13 mouse cellular contexts compared by ENCODE assay signal in the genomic region with DNA sequence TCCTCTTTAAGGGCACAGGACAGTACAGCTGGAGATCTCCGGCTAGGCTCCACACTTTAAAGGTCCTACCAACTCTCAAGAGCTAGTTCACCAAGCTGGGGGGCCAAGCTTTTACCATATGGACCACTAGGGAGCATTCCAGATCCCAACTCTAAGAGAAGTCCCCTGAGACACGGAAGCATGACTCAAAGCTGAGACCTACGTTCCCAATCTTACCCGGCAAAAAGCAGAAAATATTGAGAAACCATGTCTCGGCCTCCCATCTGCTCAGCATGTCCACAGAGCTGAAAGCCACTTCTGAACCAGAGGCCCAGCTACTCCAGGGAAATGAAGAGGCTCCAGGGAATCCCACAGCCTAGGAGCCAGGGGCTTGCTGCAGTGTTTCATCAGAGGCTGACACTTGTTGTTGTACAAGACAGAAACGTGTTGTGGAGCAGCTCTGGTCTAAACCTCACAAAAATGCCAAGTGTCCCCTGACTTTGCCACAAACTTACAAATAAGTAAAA.
"Had no signal": no experiment of that assay in that cellular context is flagged by ENCODE, and none has a peak within 500 bp of the region (broad histone marks: within the 10 kb centered on the region; RNA-seq: fewer than 3 reads in every experiment).

No protein-coding gene starts in this region.

- DNase-seq: kidney, postnatal 25 days; liver; liver, embryonic 13.5 days; right cerebral cortex, adult 18-20 months; right cerebral cortex, postnatal 25 days had no signal

- H3K27ac ChIP-seq: kidney, embryonic 15.5 days; limb, embryonic 12.5 days; liver, embryonic 13.5 days; lung, embryonic 15.5 days; midbrain, embryonic 13.5 days; neural tube, embryonic 15.5 days; stomach, embryonic 15.5 days had no signal

- H3K4me3 ChIP-seq: kidney, embryonic 15.5 days; limb, embryonic 12.5 days; liver, embryonic 13.5 days; lung, embryonic 15.5 days; midbrain, embryonic 13.5 days; myocyte; neural tube, embryonic 15.5 days; stomach, embryonic 15.5 days had no signal

- H3K9me3 ChIP-seq: kidney, embryonic 15.5 days; liver, embryonic 13.5 days; lung, embryonic 15.5 days; neural tube, embryonic 15.5 days; stomach, embryonic 15.5 days had no signal

- H3K36me3 ChIP-seq: kidney, embryonic 15.5 days; limb, embryonic 12.5 days; liver, embryonic 13.5 days; lung, embryonic 15.5 days; midbrain, embryonic 13.5 days; neural tube, embryonic 15.5 days; stomach, embryonic 15.5 days had no signal

- H3K27me3 ChIP-seq: kidney, embryonic 15.5 days; limb, embryonic 12.5 days; liver, embryonic 13.5 days; lung, embryonic 15.5 days; midbrain, embryonic 13.5 days; neural tube, embryonic 15.5 days; stomach, embryonic 15.5 days had no signal

- H3K4me1 ChIP-seq: kidney, embryonic 15.5 days; liver, embryonic 13.5 days; lung, embryonic 15.5 days; midbrain, embryonic 13.5 days; neural tube, embryonic 15.5 days; stomach, embryonic 15.5 days had no signal

- H3K9ac ChIP-seq: kidney, embryonic 15.5 days; limb, embryonic 12.5 days; liver, embryonic 13.5 days; liver, postnatal 0 days; lung, embryonic 15.5 days; midbrain, embryonic 13.5 days; neural tube, embryonic 15.5 days; stomach, embryonic 15.5 days had no signal
